Mouse (Mus musculus) embryonic facial prominence, embryonic 11.5 days (tissue): ENCODE data around the gene Trp63. TPM values are rescaled to one million over a fixed set of nuclear protein-coding genes. Genes with fewer than 3 reads are reported as not detected.

Experiments used
- ATAC-seq: fragments of 200-750 bp; cut with Nextera tagmentation; replicated peaks from 2 replicates; pipeline ENCODE4 v1.8.0; 2017; ENCODE audit warnings: low read depth; ENCODE audit not compliant: insufficient number of reproducible peaks, low FRiP score, low TSS enrichment
- DNase-seq: peaks from one replicate; pipeline ENCODE4 v3.0.0-alpha.2; 2015; ENCODE audit warnings: low spot score
- H3K27ac ChIP-seq: fragments of 300-500 bp; sonication (generic); replicated peaks from 2 replicates; pipeline ENCODE4 v1.5.1; 2014; ENCODE audit warnings: mild to moderate bottlenecking, low read depth, low read length, control low read depth
- H3K27me3 ChIP-seq: fragments of 300-500 bp; sonication (generic); 2 replicates; pipeline ENCODE4 v1.6.1; 2014; ENCODE audit warnings: mild to moderate bottlenecking, low read length, moderate library complexity, mixed read lengths; ENCODE audit not compliant: control insufficient read depth, insufficient read depth
- H3K36me3 ChIP-seq: fragments of 300-500 bp; sonication (generic); replicated peaks from 2 replicates; pipeline ENCODE4 v1.6.1; 2014; ENCODE audit warnings: low read depth, mild to moderate bottlenecking, low read length, moderate library complexity, mixed read lengths; ENCODE audit not compliant: control insufficient read depth, insufficient read depth
- H3K4me1 ChIP-seq: fragments of 300-500 bp; sonication (generic); 2 replicates; pipeline ENCODE4 v1.6.1; 2014; ENCODE audit warnings: low read length, mixed read lengths; ENCODE audit not compliant: control insufficient read depth, insufficient read depth
- H3K4me2 ChIP-seq: fragments of 300-500 bp; sonication (generic); 2 replicates; pipeline ENCODE4 v1.6.1; 2014; ENCODE audit warnings: low read depth, mild to moderate bottlenecking, control low read depth, low read length, moderate library complexity
- H3K4me3 ChIP-seq: fragments of 300-500 bp; sonication (generic); 2 replicates; pipeline ENCODE4 v1.5.1; 2014; ENCODE audit warnings: low read depth, low read length, control low read depth
- H3K9ac ChIP-seq: fragments of 300-500 bp; sonication (generic); replicated peaks from 2 replicates; pipeline ENCODE4 v1.6.1; 2014; ENCODE audit warnings: mild to moderate bottlenecking, control low read depth, low read length
- H3K9me3 ChIP-seq: fragments of 300-500 bp; sonication (generic); replicated peaks from 2 replicates; pipeline ENCODE4 v1.6.1; 2016; ENCODE audit warnings: mild to moderate bottlenecking, low read length, inconsistent platforms, mixed read lengths; ENCODE audit not compliant: control insufficient read depth
- WGBS: fragments of 180-500 bp; shearing (Covaris S2); extraction: QIAGEN DNeasy Blood & Tissue Kit; methylation state at CpG from one replicate; pipeline ENCODE4 v1.1.7; 2014; 5-methylcytosine and 5-hydroxymethylcytosine counted together
- polyA plus RNA-seq: library from polyadenylated mRNA; unstranded; fragments of >200 nt; fragmentation: Nextera tagmentation; extraction: Ambion mirVana; gene quantifications from 2 replicates; pipeline ENCODE4 v1.2.1, GENCODE M21; 2014

The Trp63 gene
- polyA plus RNA-seq, 1 experiment from 2014 or later = 20.8 TPM

DNA sequence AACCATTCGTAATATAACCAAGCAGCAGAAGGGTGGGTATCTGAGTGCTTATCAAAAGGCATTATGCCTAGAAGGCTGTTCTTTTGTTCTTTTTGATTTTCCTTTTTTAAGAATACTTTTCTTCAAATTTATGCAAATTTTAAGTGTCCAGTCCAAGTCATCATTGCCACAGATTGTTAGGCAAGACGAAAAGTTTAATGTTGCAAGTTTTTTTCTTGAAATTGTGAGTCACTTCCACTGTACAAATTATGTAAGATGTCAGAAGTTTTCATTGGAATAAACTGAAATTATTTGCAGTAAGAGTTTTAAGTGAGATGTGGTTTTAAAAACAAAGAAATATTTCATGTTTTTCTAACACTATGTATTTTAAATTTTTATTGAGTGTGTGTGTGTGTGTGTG lies 100.7 kb downstream of the Trp63 start:
- no peaks in the 10 kb centered on the region for H3K36me3 ChIP-seq
- H3K9ac ChIP-seq = no peak overlapping the region
- H3K27ac ChIP-seq = no peak overlapping the region
- H3K4me3 ChIP-seq = no peak overlapping the region
- H3K4me1 ChIP-seq = no peaks in the 10 kb centered on the region
- ATAC-seq (no peak), DNase-seq (no peak)
- H3K27me3 ChIP-seq = no peaks in the 10 kb centered on the region
- H3K4me2 ChIP-seq = no peak overlapping the region
- no peaks in the 10 kb centered on the region for H3K9me3 ChIP-seq
- 86% methylated on average over 2 of the region's 2 CpGs for WGBS

DNA sequence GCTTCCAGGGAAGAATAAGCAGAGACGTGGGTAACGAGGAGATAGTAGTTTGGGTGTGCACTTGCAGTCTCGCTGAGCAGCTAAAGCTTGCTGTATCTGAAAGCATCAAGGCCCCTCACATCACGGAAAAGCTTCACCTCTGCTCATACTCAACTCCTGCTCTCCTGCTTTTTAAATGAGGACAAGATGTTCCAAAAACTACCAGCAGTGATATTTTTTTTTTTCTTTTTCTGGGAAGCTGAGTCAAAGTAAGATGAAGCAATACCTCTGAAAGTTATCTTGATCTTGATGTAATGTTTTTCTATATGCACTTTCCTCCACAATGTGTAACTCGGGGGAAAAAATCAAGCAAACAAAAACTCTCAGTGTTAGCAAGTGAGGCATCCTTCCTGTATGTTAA lies 102.9 kb downstream of the Trp63 start:
- DNase-seq (no peak), ATAC-seq (no peak)
- H3K27ac ChIP-seq = no peak overlapping the region
- WGBS = 51% methylated on average over 5 of the region's 5 CpGs
- H3K36me3 ChIP-seq = no peaks in the 10 kb centered on the region
- no peaks in the 10 kb centered on the region for H3K4me1 ChIP-seq
- H3K27me3 ChIP-seq = no peaks in the 10 kb centered on the region
- no peak overlapping the region for H3K4me2 ChIP-seq
- no peak overlapping the region for H3K9ac ChIP-seq
- no peaks in the 10 kb centered on the region for H3K9me3 ChIP-seq
- H3K4me3 ChIP-seq = no peak overlapping the region

DNA sequence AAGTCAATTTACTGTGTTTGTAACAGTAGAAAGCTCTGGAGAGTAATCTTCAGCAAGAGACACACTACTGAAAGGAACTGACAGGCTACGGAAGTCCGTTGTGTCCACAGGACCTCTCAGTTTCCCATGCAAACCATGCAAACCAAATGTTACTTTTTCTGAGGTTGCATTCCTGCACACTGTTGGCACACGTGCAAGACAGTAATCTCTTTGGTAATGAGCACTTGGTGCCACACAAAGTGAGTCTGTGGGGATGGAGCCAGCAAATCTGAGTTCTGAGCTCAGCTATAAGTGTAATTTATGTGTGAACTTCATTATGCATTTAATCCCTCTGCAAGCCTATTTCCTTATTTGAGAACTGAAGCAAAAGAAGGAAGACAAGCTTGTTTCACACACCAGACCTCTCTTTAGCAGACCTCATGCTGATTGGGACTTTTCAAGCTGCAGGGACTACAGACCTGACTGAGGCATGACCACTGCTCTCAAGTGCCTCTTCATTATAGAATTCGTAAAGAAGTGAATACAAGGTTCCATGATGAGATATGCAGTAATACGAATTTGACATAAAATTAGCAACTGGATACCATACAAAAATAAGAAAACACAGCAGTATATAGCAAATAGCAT lies 109.2 kb downstream of the Trp63 start:
- no peak overlapping the region for H3K4me3 ChIP-seq
- H3K4me1 ChIP-seq = no peaks in the 10 kb centered on the region
- no peak overlapping the region for H3K4me2 ChIP-seq
- H3K9ac ChIP-seq = no peak overlapping the region
- no peaks in the 10 kb centered on the region for H3K36me3 ChIP-seq
- no peaks in the 10 kb centered on the region for H3K9me3 ChIP-seq
- H3K27ac ChIP-seq = no peak overlapping the region
- no peaks in the 10 kb centered on the region for H3K27me3 ChIP-seq
- DNase-seq (no peak), ATAC-seq (no peak)
- 78% methylated on average over 5 of the region's 5 CpGs for WGBS

DNA sequence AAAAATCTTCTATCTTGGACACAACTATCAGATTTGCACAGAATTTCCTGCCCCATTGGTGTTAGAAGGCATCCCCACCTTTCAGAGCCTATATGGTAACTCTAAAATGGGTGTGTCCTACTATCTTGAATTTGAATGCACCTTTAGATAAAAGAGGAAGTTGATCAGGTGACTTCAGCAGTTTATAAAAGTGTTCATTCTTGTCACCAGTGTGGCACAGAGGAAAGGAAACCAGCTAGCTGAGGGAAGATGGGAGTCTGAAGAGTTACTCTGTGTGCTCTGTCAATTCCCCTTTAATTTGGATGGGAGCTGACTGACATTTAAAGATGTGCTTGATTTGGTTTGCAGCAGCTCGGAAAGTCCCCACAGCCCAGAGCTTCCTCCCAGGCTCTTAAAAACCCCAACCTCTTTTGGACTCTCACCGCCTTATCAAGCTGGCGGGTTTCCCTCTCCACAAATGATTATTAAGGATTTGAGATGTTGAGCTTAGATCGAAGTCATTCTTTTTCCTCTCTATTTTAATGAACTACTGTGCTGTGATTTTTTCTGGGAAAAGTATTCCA lies 114.2 kb downstream of the Trp63 start:
- Histone ChIP-seq H3K4me1 (no peaks in the 10 kb centered on the region), H3K4me2 (no peak overlapping the region), H3K27ac (no peak overlapping the region), H3K4me3 (no peak overlapping the region), H3K9me3 (no peaks in the 10 kb centered on the region), H3K27me3 (no peaks in the 10 kb centered on the region), H3K36me3 (no peaks in the 10 kb centered on the region), H3K9ac (no peak overlapping the region)
- 75% methylated on average over 4 of the region's 4 CpGs for WGBS
- DNase-seq = no peak
- ATAC-seq = no peak

DNA sequence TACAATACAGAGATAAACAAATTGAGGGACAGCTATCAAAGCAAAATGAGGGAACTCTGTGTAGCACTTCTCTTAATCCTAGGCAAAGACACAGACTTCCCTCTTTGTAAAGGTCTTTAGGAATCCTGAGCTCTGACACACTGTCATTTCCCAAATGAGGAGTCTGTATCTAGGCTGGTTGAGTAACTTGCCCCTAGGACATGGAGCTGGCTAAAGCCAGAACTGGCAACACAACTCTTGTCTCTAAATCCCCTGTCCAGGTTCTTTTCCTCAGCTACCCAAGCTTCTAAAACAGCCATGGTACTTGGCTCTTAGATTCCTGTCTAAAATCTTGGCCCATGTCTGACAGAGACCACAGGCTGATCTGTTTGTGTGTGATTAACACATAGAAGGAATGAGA lies 116.1 kb downstream of the Trp63 start:
- Histone ChIP-seq H3K27ac (no peak overlapping the region), H3K4me3 (no peak overlapping the region), H3K9me3 (no peaks in the 10 kb centered on the region), H3K9ac (no peak overlapping the region), H3K27me3 (no peaks in the 10 kb centered on the region), H3K36me3 (no peaks in the 10 kb centered on the region), H3K4me2 (no peak overlapping the region), H3K4me1 (no peaks in the 10 kb centered on the region)
- DNase-seq (no peak), ATAC-seq (no peak)

DNA sequence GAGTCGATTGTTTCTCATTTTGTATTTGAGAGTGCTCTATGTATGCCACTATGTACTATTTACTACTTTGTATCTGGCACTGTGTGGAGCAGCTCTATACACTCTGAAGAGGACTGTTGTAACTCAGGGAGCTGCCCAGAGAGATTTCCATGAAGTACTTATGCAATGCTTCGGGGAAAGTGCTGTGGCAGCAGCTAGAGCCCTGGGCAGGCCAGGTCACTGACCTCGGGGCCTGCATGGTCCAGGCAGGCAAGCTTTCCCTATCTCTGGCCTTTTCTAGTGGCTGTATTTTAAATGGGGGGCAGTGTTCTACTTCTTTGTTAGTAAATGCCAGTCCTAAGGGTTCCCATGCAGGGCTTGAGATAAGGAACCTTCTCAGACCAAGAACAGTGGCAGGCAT lies 121.4 kb downstream of the Trp63 start:
- DNase-seq (no peak), ATAC-seq (no peak)
- H3K27ac ChIP-seq = no peak overlapping the region
- H3K27me3 ChIP-seq = no peaks in the 10 kb centered on the region
- H3K4me2 ChIP-seq = no peak overlapping the region
- H3K4me1 ChIP-seq = no peaks in the 10 kb centered on the region
- no peaks in the 10 kb centered on the region for H3K9me3 ChIP-seq
- no peak overlapping the region for H3K4me3 ChIP-seq
- 51% methylated on average over 3 of the region's 3 CpGs for WGBS
- no peaks in the 10 kb centered on the region for H3K36me3 ChIP-seq
- H3K9ac ChIP-seq = no peak overlapping the region

DNA sequence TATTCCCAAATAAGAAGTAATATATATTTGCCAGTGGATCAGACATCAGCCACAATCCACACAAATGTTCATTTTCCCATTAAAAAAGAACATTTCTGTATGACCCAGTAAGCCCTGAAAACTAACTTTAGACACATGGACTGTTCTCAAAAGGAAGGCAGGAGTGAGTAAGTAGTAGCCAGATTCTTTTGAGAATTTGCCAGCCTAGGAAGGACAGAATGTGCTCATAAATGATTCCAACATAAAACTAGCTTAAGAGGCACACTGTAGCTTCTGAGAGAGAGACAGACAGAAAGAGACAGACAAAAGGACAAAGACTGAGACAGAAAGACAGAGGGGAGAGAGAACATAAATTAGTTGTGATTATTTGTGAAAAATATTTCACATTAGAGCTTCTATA lies 123.6 kb downstream of the Trp63 start:
- no peaks in the 10 kb centered on the region for H3K27me3 ChIP-seq
- no peaks in the 10 kb centered on the region for H3K4me1 ChIP-seq
- no peak overlapping the region for H3K4me3 ChIP-seq
- no peak overlapping the region for H3K4me2 ChIP-seq
- H3K9me3 ChIP-seq = no peaks in the 10 kb centered on the region
- ATAC-seq = no peak
- H3K9ac ChIP-seq = no peak overlapping the region
- no peak for DNase-seq
- H3K36me3 ChIP-seq = no peaks in the 10 kb centered on the region
- no peak overlapping the region for H3K27ac ChIP-seq

DNA sequence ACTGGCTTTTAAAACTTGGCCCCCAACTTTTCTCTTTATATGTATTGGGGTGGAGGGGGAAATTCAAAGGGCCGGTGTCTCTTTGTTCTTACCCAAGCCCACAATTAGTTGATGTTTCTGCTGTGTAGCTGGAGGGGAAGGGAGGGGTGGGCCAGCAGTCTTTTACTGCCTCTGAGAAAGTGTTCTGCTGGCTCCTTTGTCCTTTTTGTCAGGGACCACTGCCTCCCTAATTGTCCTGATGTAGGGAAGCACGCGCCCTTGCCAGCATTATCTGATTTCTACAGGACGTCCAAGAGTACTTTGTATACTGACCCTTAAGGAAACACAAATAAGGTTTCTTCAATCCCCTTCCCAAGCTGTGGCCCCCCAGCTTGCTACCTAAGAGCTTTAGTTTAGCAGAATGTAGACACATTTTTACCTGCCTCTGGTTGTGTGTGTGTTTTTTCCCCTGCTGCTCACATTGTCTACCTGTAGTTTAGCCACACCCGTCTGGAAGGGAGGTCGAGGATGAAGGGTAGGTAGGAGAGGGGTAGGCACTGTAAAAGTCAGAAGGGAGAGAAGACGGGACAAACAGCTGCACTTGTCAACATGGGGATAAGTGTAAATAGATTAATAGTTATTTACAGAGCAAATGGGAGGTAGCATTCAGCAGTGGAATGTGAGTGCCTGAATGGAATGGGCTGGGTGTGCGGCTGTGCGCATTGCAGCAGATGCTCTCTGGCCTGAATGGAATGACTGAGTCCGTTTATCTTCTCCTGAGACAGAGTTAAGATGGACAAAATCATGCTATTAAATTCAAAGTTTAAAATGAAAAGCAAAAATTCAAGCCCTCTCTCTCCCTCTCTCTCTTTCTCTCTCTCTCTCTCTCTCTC lies 134.4 kb downstream of the Trp63 start:
- H3K4me2 ChIP-seq = no peak overlapping the region
- H3K4me1 ChIP-seq = no peaks in the 10 kb centered on the region
- no peak overlapping the region for H3K27ac ChIP-seq
- ATAC-seq (no peak), DNase-seq (no peak)
- H3K4me3 ChIP-seq = no peak overlapping the region
- no peaks in the 10 kb centered on the region for H3K27me3 ChIP-seq
- 38% methylated on average over 10 of the region's 10 CpGs for WGBS
- H3K9me3 ChIP-seq = no peaks in the 10 kb centered on the region
- no peak overlapping the region for H3K9ac ChIP-seq
- no peaks in the 10 kb centered on the region for H3K36me3 ChIP-seq
